Mouse (Mus musculus) liver, embryonic 14.5 days (tissue): ENCODE data around the gene Acly.

ENCODE experiments used
- CTCF ChIP-seq: IDR thresholded peaks from 2 replicates; pipeline ENCODE4 v1.5.1; 2016; ENCODE audit warnings: antibody characterized with exemption, low read depth, control low read depth
- EP300 ChIP-seq: IDR thresholded peaks from 2 replicates; pipeline ENCODE4 v1.6.1; 2016; ENCODE audit warnings: antibody characterized with exemption, low read depth

DNA sequence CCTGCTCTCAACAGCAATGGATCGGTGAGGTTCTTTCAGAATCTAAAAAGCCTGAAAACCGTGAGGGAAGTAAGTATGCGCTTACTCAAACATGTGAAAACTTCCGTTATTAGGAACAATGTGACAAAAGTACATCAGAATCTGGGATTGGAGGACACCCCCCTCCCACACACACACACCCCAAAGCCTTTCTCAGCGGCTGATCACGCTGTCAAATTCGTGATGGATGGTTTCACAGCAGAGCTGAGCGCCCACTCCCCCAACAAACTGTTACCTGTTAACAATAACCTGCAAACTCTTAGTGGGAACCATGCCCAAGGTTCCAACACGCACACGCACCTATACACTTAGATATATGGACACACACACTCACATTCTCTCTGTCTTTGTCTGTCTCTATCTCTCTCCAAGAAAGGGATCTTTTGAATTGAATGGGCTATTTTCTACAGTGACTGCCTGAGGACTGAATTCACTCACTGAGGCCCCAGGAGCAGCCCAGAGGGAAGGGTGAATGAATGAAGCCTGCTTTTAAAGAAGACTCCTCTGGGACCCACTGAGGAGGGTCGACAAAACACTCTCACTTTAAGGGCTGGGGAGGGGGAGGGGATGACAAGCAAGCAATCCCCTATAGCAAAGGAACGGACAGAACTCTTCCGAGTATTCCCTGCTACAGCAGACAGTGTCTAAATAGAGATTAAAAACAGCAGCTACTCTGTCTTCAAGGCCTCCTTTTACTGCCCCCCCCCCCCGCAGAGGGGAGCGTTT, 1.6 kb downstream of the Acly start:
- TF ChIP-seq CTCF, result no peak
- no peak for TF ChIP-seq EP300
